Mouse (Mus musculus): ENCODE measurements around the gene H2al1n. TPM values are rescaled to one million over a fixed set of nuclear protein-coding genes. Genes with fewer than 3 reads are reported as not detected.

The H2al1n gene
- polyA plus RNA-seq (2014; fragmentation: Illumina TruSeq; extraction: RNeasy Lipid Tissue Mini Kit (QIAGEN cat#74804); ENCODE audit: low read depth, low replicate concordance): not detected

GRCm38 (mm10) chrX:14210848-14211247 lies at the start of gene H2al1n:
Gene H2al1n (plus strand): TSS chrX:14211148.

